Mouse (Mus musculus) lung, postnatal 0 days (tissue): ENCODE data around the gene Ptgs2. TPM values are rescaled to one million over a fixed set of nuclear protein-coding genes. Genes with fewer than 3 reads are reported as not detected.

ENCODE experiments used
- ATAC-seq: fragments of 200-750 bp; cut with Nextera tagmentation; 2 replicates; pipeline ENCODE4 v1.8.0; 2017; ENCODE audit warnings: moderate library complexity
- DNase-seq: peaks from one replicate; pipeline ENCODE4 v3.0.0-alpha.2; 2016; ENCODE audit warnings: low spot score
- H3K27ac ChIP-seq: fragments of 300-500 bp; sonication (generic); 2 replicates; pipeline ENCODE4 v1.5.1; 2014; ENCODE audit warnings: antibody characterized with exemption, mild to moderate bottlenecking, low read length, mixed read lengths
- H3K27me3 ChIP-seq: fragments of 300-500 bp; sonication (generic); replicated peaks from 2 replicates; pipeline ENCODE4 v1.6.1; 2014; ENCODE audit warnings: low read length, mixed read lengths; ENCODE audit not compliant: insufficient read depth
- H3K36me3 ChIP-seq: fragments of 300-500 bp; sonication (generic); 2 replicates; pipeline ENCODE4 v1.6.1; 2014; ENCODE audit warnings: low read length, mixed read lengths; ENCODE audit not compliant: insufficient read depth
- H3K4me1 ChIP-seq: fragments of 300-500 bp; sonication (generic); 2 replicates; pipeline ENCODE4 v1.6.1; 2014; ENCODE audit warnings: antibody characterized with exemption, low read depth, low read length, mixed read lengths; ENCODE audit not compliant: insufficient read depth
- H3K4me2 ChIP-seq: fragments of 300-500 bp; sonication (generic); replicated peaks from 2 replicates; pipeline ENCODE4 v1.6.1; 2014; ENCODE audit warnings: low read depth, mild to moderate bottlenecking, low read length, moderate library complexity, mixed read lengths
- H3K4me3 ChIP-seq: fragments of 300-500 bp; sonication (generic); 2 replicates; pipeline ENCODE4 v1.5.1; 2014; ENCODE audit warnings: low read depth, low read length
- H3K9ac ChIP-seq: fragments of 300-500 bp; sonication (generic); replicated peaks from 2 replicates; pipeline ENCODE4 v1.6.1; 2014; ENCODE audit warnings: low read depth, mild to moderate bottlenecking
- H3K9me3 ChIP-seq: fragments of 300-500 bp; sonication (generic); 2 replicates; pipeline ENCODE4 v1.6.1; 2016; ENCODE audit warnings: low read length, mixed read lengths
- CTCF ChIP-seq: IDR thresholded peaks from 2 replicates; pipeline ENCODE4 v1.5.1; 2016; ENCODE audit warnings: antibody characterized with exemption, mild to moderate bottlenecking
- EP300 ChIP-seq: IDR thresholded peaks from 2 replicates; pipeline ENCODE4 v1.6.1; 2016; ENCODE audit warnings: antibody characterized with exemption, mild to moderate bottlenecking, control low read depth
- WGBS: fragments of 180-500 bp; shearing (Covaris S2); extraction: QIAGEN DNeasy Blood & Tissue Kit; methylation state at CpG from one replicate; pipeline ENCODE4 v1.1.7; 2014; 5-methylcytosine and 5-hydroxymethylcytosine counted together
- microRNA-seq: library from miRNA; unstranded; fragments of <30 nt; microRNA quantifications from one replicate; pipeline ENCODE4, GENCODE M21; 2016
- polyA plus RNA-seq: library from polyadenylated mRNA; unstranded; fragments of >200 nt; fragmentation: Nextera tagmentation; extraction: Ambion mirVana; gene quantifications from 2 replicates; pipeline ENCODE4 v1.2.1, GENCODE M21; 2015

Ptgs2 gene
- polyA plus RNA-seq, 1 experiment from 2014 or later, result 1.5 TPM

GRCm38 (mm10) chr1:150141939-150142338 is 42.1 kb downstream of the Ptgs2 start:
- 68% methylated on average over 1 of the region's 1 CpGs for WGBS
- Histone ChIP-seq H3K9ac (no peak overlapping the region), H3K4me3 (no peak overlapping the region), H3K4me1 (no peaks in the 10 kb centered on the region), H3K4me2 (no peak overlapping the region), H3K27me3 (no peaks in the 10 kb centered on the region), H3K36me3 (no peaks in the 10 kb centered on the region), H3K9me3 (no peaks in the 10 kb centered on the region), H3K27ac (no peak overlapping the region)
- DNase-seq, result no peak
- ATAC-seq, result no peak
- TF ChIP-seq EP300, result no peak
- TF ChIP-seq CTCF, result no peak

GRCm38 (mm10) chr1:150143578-150143977 is 43.7 kb downstream of the Ptgs2 start:
- Histone ChIP-seq H3K9ac (no peak overlapping the region), H3K27me3 (no peaks in the 10 kb centered on the region), H3K4me1 (no peaks in the 10 kb centered on the region), H3K36me3 (no peaks in the 10 kb centered on the region), H3K4me2 (no peak overlapping the region), H3K27ac (no peak overlapping the region), H3K9me3 (no peaks in the 10 kb centered on the region), H3K4me3 (no peak overlapping the region)
- 58% methylated on average over 1 of the region's 1 CpGs for WGBS
- TF ChIP-seq CTCF (no peak), EP300 (no peak)
- ATAC-seq (no peak), DNase-seq (no peak)

GRCm38 (mm10) chr1:150145049-150145448 is 45.2 kb downstream of the Ptgs2 start:
- no peak overlapping the region for H3K4me3 ChIP-seq
- no peak overlapping the region for H3K27ac ChIP-seq
- 78% methylated on average over 8 of the region's 8 CpGs for WGBS
- peak; percentile 18 for DNase-seq
- no peaks in the 10 kb centered on the region for H3K36me3 ChIP-seq
- no peaks in the 10 kb centered on the region for H3K4me1 ChIP-seq
- no peaks in the 10 kb centered on the region for H3K27me3 ChIP-seq
- H3K4me2 ChIP-seq, result no peak overlapping the region
- TF ChIP-seq EP300 (no peak), CTCF (no peak)
- H3K9me3 ChIP-seq, result no peaks in the 10 kb centered on the region
- H3K9ac ChIP-seq, result no peak overlapping the region
- no peak for ATAC-seq

GRCm38 (mm10) chr1:150147272-150147671 is 47.4 kb downstream of the Ptgs2 start:
- Histone ChIP-seq H3K4me2 (no peak overlapping the region), H3K4me3 (no peak overlapping the region), H3K27me3 (no peaks in the 10 kb centered on the region), H3K9me3 (no peaks in the 10 kb centered on the region), H3K4me1 (no peaks in the 10 kb centered on the region), H3K27ac (no peak overlapping the region), H3K9ac (no peak overlapping the region), H3K36me3 (no peaks in the 10 kb centered on the region)
- ATAC-seq (no peak), DNase-seq (no peak)
- TF ChIP-seq CTCF (no peak), EP300 (no peak)
- 82% methylated on average over 4 of the region's 4 CpGs for WGBS

- TF ChIP-seq CTCF, result no peak
- no peak for TF ChIP-seq EP300
- H3K4me1 ChIP-seq, result no peaks in the 10 kb centered on the region
- DNase-seq, result no peak
- 66% methylated on average over 3 of the region's 3 CpGs for WGBS
- ATAC-seq, result no peak
- no peaks in the 10 kb centered on the region for H3K36me3 ChIP-seq
- no peak overlapping the region for H3K9ac ChIP-seq
- no peak overlapping the region for H3K4me3 ChIP-seq
- no peak overlapping the region for H3K4me2 ChIP-seq
- no peaks in the 10 kb centered on the region for H3K27me3 ChIP-seq
- H3K9me3 ChIP-seq, result no peaks in the 10 kb centered on the region
- H3K27ac ChIP-seq, result no peak overlapping the region
Measured at GRCm38 (mm10) chr1:150151411-150151810, 51.6 kb downstream of the Ptgs2 start.

Small RNA genes within 50 kb of the gene (microRNA-seq; reads per million reads assigned to microRNA genes)
- not detected for gene Gm44329

Other genes starting within 250 kb of the Ptgs2 start
- 12.9 and 13.5 TPM in 2 replicates for gene Pla2g4a, start 138.7 kb upstream of the Ptgs2 start, polyA plus RNA-seq
- gene Pdc, start 219.4 kb downstream of the Ptgs2 start, polyA plus RNA-seq, result not detected in 2 replicates